Mouse (Mus musculus): ENCODE data around the gene Lef1.

Gene Lef1

DNA sequence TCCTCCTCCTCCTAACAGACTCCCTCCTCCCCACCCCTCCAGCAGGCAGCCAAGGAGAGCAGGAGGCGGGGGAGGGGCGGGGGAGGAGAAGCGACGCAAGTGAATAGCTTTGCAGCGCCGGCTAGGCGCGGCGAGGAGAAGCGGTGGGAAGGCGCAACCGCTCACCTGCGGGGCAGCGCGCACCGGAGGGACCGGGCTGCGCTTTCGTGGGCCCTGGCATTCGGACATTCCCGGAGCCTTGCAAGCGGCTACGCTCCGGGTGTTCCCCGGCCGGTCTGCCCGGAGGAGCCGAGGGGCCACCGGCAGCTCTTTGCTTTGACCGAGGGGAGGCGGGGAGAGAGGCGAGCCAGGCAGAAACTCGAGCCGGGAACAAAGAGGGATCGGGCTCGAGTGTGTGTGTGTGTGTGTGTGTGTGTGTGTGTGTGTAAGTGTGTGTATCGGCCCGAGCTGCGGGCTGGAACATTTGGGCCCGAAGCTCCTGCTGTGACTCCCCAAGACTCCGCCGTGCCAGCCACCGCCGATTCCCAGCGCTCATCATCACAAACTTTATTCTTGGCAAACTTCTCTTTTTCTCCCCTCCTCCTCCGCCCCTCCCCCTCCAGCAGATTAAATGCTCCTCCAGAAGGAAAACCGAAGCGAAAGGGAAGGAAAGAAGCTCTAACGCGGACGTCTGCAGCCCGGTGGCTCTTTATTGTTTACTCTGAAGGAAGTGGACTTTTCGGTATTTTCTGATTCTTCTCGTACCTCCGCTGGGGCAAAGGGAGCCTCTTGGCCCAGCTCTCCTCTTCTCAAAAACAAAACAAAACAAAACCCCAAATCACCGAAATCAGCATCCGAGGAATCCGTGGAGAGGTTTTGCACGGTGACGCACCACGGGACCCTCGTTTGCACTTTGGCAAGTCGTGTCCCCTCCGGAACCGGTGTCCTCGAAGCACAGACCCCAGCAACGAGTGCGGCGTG lies at the start of gene Lef1:
Lef1 (plus strand) TSS at position 281 of the 960 bp plus-strand sequence.
- no peak for DNase-seq (ENCODE audit: low read depth, low spot score)

GRCm38 (mm10) chr3:131065001-131065400 lies 45.3 kb upstream of the Lef1 start:
- no peak for DNase-seq (ENCODE audit: low read depth, low spot score)

GRCm38 (mm10) chr3:131066171-131066570 lies 44.1 kb upstream of the Lef1 start:
- DNase-seq (ENCODE audit: low read depth, low spot score), result no peak

GRCm38 (mm10) chr3:131068000-131068399 lies 42.3 kb upstream of the Lef1 start:
- DNase-seq (ENCODE audit: low read depth, low spot score), result no peak

GRCm38 (mm10) chr3:131070210-131070609 lies 40.1 kb upstream of the Lef1 start:
- no peak for DNase-seq (ENCODE audit: low read depth, low spot score)

DNA sequence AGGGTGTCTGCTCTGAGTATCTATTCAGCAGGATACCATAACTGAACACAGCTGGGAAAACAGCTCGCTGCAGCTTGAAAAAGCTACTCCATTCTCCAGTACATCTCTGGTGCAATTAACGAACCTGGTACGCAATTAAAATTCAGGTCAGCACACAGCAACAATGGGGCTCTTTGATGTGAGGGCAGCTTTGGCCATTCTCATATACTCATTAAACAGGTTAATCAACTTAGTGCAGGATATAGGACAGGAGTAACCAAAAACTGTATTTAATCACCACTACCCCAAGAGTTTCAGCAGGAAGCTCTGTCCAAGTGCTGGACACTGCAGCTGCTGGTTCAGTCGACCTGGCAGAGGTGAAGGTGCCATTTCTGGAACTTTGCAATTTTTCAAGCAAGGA lies 37.6 kb upstream of the Lef1 start:
- no peak for DNase-seq (ENCODE audit: low read depth, low spot score)

DNA sequence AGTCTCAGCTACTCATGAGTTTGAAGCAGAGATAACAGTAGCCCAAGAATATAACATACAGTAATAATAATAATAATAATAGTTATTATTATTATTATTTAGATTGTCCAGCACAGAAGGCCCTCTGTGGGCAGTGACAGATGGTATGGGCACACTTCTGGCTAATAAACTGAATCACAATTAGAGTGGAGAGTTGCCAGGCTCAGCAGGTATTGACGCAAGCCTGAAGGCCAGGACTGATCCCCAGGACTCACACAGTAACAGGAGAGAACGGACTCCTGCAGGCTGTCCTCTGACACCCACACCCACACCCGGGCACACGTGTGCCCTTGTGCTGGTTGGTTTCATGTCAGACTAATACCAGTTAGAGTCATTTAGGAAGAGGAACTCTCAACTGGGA lies 36.3 kb upstream of the Lef1 start:
- no peak for DNase-seq (ENCODE audit: low read depth, low spot score)

DNA sequence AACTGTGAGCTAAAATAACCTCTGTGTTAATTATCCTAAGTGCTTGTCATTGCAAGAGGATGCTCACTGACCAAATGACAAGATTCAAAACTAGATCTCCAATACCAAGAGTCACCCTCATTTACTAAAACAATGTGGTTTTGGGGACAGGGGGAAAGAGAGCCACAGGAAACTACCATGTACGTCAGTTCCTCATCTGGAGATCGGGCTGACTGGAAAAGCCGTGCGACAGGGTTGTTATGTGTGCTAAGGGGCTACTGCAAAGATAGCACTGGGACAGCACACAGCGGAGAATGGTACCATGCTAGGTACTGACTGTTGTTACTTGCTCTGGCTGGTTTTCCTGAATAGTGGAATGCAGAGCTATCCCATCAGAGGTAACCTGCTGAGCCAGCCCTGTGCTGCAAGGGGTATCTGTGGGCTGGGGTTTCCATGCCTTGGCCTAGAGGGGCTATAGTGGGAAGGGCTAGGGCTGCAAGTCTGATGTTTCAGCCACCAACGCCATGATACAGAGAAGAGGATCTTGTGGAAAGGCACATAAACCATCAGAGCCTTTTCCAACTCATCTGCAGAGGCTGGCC lies 32.1 kb upstream of the Lef1 start:
- DNase-seq (ENCODE audit: low read depth, low spot score), result no peak

DNA sequence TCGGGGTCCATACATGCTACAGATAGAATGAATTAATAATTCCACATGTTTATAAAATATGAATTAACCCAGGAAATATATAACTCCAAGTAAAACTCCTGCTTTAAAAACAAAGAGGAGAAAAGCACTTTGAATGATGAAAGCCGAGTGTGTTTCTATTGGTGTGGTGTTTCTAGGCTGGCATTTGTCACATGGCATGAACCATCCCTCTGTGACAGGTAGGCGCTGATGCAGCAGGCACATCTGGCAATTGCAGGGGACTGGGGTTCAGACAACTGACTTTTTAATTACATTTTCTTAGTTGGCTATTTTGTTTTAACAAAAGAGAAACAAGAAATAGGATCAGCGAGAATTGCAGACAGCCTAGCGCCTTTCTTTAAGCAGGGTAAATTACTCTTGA lies 31.6 kb upstream of the Lef1 start:
- DNase-seq (ENCODE audit: low read depth, low spot score), result no peak

GRCm38 (mm10) chr3:131083722-131084121 lies 26.5 kb upstream of the Lef1 start:
- DNase-seq (ENCODE audit: low read depth, low spot score), result no peak

GRCm38 (mm10) chr3:131084718-131085561 lies 25.3 kb upstream of the Lef1 start:
- DNase-seq (ENCODE audit: low read depth, low spot score), result no peak

GRCm38 (mm10) chr3:131085978-131086377 lies 24.3 kb upstream of the Lef1 start:
- DNase-seq (ENCODE audit: low read depth, low spot score), result no peak

GRCm38 (mm10) chr3:131089721-131090120 lies 20.6 kb upstream of the Lef1 start:
- DNase-seq (ENCODE audit: low read depth, low spot score), result no peak

- no peak for DNase-seq (ENCODE audit: low read depth, low spot score)
Measured at GRCm38 (mm10) chr3:131092113-131092512, 18.2 kb upstream of the Lef1 start.

DNA sequence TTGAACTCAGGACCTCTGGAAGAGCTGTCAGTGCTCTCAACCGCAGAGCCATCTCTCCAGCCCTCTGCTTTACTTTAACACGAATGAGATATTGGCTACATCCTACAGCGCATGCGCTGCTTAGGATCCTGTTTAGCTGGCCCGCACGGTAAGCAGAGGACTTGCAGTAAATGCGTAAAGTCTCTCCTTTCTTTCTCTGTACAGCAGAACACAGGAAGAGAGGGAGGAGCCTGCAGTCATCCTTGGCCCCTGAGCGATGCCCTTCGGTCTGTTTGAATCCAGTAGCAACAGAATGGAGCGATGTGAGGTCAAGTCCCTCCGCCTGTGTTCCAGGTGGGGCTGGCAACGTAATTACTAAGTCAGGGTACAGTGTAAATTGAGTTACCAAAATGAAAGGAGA lies 16.5 kb upstream of the Lef1 start:
- DNase-seq (ENCODE audit: low read depth, low spot score), result no peak

DNA sequence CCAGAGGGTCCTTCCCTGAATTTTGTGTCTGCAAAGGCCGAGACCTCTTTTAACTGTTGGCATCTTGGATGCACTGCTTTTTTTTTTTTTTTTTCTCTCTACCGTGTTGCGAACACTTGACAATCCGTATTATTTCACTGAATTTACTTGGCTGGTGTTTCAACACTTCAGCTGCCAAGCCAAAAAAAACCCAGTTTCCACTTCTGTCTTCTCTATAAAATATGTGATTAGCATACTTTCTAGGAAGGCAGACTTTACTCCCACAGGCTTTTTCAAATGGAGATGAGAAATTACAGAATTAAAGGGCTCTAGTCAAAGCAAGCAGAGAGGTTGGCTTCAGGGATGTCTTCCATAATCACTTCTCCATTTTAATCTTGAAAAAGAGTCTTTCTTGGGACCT lies 14.2 kb upstream of the Lef1 start:
- DNase-seq (ENCODE audit: low read depth, low spot score), result no peak

- no peak for DNase-seq (ENCODE audit: low read depth, low spot score)
Measured at GRCm38 (mm10) chr3:131102191-131102774, 8.0 kb upstream of the Lef1 start.

- DNase-seq (ENCODE audit: low read depth, low spot score), result no peak
Measured at GRCm38 (mm10) chr3:131105362-131105761, 4.9 kb upstream of the Lef1 start.

- DNase-seq (ENCODE audit: low read depth, low spot score), result no peak
Measured at GRCm38 (mm10) chr3:131105940-131106401, 4.3 kb upstream of the Lef1 start.

DNA sequence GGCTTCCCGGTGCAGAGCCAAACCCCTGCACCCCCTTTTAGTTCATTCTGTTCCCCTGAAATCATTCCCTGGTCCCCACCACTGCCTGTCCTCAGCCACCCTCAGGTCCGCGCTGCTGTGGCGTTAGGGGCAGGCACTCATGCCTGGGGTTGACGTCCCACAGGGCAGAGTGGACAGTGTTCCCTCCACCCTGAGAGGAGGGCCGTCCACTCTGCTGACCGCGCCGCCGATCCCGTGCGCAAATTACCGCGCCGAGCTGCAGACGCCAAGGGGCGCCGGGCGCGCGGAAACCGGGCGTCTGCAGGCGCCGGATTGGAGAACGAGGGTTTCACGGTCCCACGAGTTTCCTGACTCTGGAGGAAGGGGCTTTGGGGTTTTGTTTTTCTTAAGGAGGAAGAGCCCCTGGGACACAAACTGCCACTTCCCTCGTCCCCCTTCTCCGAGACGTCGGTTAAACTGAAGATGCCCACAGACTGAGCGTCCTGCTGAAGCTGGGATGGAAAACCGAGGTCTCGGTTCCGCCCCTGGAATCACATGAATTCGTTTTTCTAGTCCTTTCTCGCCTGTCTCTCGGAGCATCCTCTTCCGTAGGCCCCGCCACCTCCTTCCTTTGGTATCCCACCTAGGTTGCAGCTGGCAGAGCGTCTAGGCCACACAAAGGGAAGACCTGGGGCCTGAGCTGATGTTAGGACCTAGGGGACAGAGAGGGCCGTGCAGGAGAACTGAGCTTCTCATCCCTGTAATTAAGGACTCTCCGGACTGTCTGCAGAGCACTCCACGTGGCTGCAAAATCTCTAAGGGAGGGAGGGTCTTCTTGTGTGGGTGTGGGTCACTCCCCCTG lies 3.6 kb upstream of the Lef1 start:
- no peak for DNase-seq (ENCODE audit: low read depth, low spot score)

Data from retina, postnatal 7 days (tissue).